ENCODE assay signal across 9 mouse cellular contexts in the genomic region with DNA sequence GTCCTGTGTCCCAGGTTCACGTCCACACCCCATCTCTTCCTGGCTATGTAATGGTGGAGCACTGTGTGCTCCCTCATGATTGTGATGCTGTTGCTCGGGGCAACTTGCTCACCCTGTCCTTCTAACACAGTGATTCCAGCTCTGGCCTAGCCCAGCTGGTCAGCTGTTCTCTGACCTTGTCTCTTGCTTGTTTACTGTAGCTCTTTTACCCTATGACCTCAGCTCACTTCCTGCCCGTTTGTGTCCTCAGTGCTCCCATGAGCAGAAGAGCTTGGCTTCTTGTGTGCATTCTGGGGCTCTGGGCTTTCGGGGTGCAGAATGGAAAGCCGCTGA.
DNase-seq lines count a peak whose midpoint lies in the region.
"Had no signal": no experiment of that assay in that cellular context is flagged by ENCODE, and none has a peak within 500 bp of the region (broad histone marks: within the 10 kb centered on the region; RNA-seq: fewer than 3 reads in every experiment).

No protein-coding gene starts in this region.

- DNase-seq in heart, adult 8-10 months (ENCODE audit: low spot score), result peak; percentile 50
- no peak for DNase-seq in heart, postnatal 4 days
- peak; percentile 16 for DNase-seq in testis, postnatal 14 days (ENCODE audit: low spot score)
- DNase-seq in testis, postnatal 10 days (ENCODE audit: low spot score), result no peak
- DNase-seq in kidney, postnatal 36 days, result peak; percentile 43 to 57
- peak; percentile 63 for DNase-seq in yolk sac, embryonic 10.5 days (ENCODE audit: low spot score)
- DNase-seq in layer of hippocampus, postnatal 25 days (ENCODE audit: extremely low spot score in 1 of 2, low spot score in 1 of 2), result no peak
- DNase-seq in gastrocnemius, postnatal 10 days, result no peak
- DNase-seq: thymus, postnatal 36 days had no signal

Comparison
In these comparisons a context has a peak if more than half of its experiments do, and no peak if none do; other contexts are left out.
1. DNase-seq: peak in heart, adult 8-10 months (single experiment), testis, postnatal 14 days (single experiment), kidney, postnatal 36 days (2 of 2) and yolk sac, embryonic 10.5 days (single experiment); none in heart, postnatal 4 days (single experiment), testis, postnatal 10 days (single experiment), layer of hippocampus, postnatal 25 days (0 of 2) and gastrocnemius, postnatal 10 days (single experiment).